Mouse (Mus musculus) stomach, postnatal 0 days (tissue): ENCODE data around the gene Col25a1.

Experiments
- CTCF ChIP-seq: IDR thresholded peaks from 2 replicates; pipeline ENCODE4 v1.5.1; 2016; ENCODE audit warnings: antibody characterized with exemption, low read depth, mild to moderate bottlenecking, moderate library complexity
- EP300 ChIP-seq: optimal IDR thresholded peaks from 2 replicates; pipeline ENCODE3; 2016; ENCODE audit warnings: antibody characterized with exemption

DNA sequence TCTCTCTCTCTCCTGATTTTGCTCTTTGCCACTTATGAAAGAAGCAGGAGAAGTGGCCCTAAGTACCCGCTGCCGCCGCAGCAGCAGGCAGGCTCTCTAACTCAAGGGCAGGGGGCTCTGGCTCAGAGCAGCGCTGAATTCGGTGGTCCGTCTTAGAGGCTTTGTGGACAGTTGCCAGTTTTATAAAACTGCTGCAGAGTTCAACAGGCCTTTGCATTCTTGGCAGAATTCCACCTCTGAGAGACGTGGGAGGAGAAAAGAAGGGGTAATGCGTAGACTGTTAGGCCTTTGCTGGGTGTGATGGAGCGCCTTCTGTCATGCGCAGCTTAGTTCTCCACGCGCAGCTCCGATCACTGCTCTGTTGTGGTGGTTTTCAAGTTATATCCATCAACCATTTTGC is 206.6 kb downstream of the Col25a1 start:
- TF ChIP-seq CTCF = no peak
- TF ChIP-seq EP300 = no peak
